Mouse (Mus musculus) neural tube, embryonic 14.5 days (tissue): ENCODE measurements around the gene Gcnt2. TPM values are rescaled to one million over a fixed set of nuclear protein-coding genes. Genes with fewer than 3 reads are reported as not detected.
"Not testable (repeated sequence)": the region's sequence is repeated elsewhere in the genome, so short reads cannot be mapped to it uniquely, and the experiment has no call there.

Source experiments
- ATAC-seq: fragments of 200-750 bp; cut with Nextera tagmentation; 2 replicates; pipeline ENCODE4 v1.8.0; 2017; ENCODE audit warnings: low read depth, mild to moderate bottlenecking, moderate TSS enrichment, moderate library complexity
- H3K27ac ChIP-seq: fragments of 300-500 bp; sonication (generic); 2 replicates; pipeline ENCODE4 v1.5.1; 2014; ENCODE audit warnings: low read depth, mild to moderate bottlenecking, control low read depth, low read length, moderate library complexity, mixed read lengths
- H3K27me3 ChIP-seq: fragments of 300-500 bp; sonication (generic); 2 replicates; pipeline ENCODE4 v1.6.1; 2014; ENCODE audit warnings: low read length; ENCODE audit not compliant: control insufficient read depth, insufficient read depth
- H3K36me3 ChIP-seq: fragments of 300-500 bp; sonication (generic); 2 replicates; pipeline ENCODE4 v1.6.1; 2014; ENCODE audit warnings: low read length, mixed read lengths; ENCODE audit not compliant: control insufficient read depth, insufficient read depth
- H3K4me1 ChIP-seq: fragments of 300-500 bp; sonication (generic); 2 replicates; pipeline ENCODE4 v1.6.1; 2014; ENCODE audit warnings: low read length; ENCODE audit not compliant: control insufficient read depth, insufficient read depth
- H3K4me2 ChIP-seq: fragments of 300-500 bp; sonication (generic); 2 replicates; pipeline ENCODE4 v1.6.1; 2014; ENCODE audit warnings: mild to moderate bottlenecking, low read depth, low read length, control low read depth
- H3K4me3 ChIP-seq: fragments of 300-500 bp; sonication (generic); 2 replicates; pipeline ENCODE4 v1.5.1; 2014; ENCODE audit warnings: low read depth, low read length, control low read depth, mixed read lengths
- H3K9ac ChIP-seq: fragments of 300-500 bp; sonication (generic); replicated peaks from 2 replicates; pipeline ENCODE4 v1.6.1; 2014; ENCODE audit warnings: low read depth, mild to moderate bottlenecking, control low read depth, low read length, mixed read lengths
- H3K9me3 ChIP-seq: fragments of 300-500 bp; sonication (generic); 2 replicates; pipeline ENCODE4 v1.6.1; 2016; ENCODE audit warnings: low read length; ENCODE audit not compliant: control insufficient read depth
- WGBS: fragments of 180-500 bp; shearing (Covaris S2); extraction: QIAGEN DNeasy Blood & Tissue Kit; methylation state at CpG from one replicate; pipeline ENCODE4 v1.1.7; 2014; 5-methylcytosine and 5-hydroxymethylcytosine counted together
- polyA plus RNA-seq: library from polyadenylated mRNA; unstranded; fragments of >200 nt; fragmentation: Nextera tagmentation; extraction: Ambion mirVana; gene quantifications from 2 replicates; pipeline ENCODE4 v1.2.1, GENCODE M21; 2014

Gene Gcnt2
- polyA plus RNA-seq, 1 experiment from 2014 or later = 6.1 TPM

DNA sequence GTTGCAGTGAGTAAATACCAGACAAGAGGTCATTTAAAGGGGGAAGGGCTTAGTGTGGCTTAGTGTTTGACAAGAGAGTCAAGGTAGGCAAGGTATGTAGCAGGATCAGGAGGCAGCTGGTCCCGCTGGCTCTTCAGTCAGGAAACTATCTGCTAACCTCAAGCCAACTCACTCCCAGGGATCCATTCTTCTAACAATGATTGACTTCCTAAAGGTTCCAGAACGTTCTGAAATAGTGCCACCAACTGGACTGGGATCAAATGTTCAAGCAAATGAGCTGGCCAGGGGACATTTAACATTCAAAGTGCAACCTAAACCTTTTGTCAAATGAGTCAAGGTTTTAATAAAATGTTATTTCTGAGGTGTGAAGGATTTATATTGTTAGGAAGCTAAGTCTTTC is 119.8 kb downstream of the Gcnt2 start:
- H3K9me3 ChIP-seq = no peaks in the 10 kb centered on the region
- no peak overlapping the region for H3K4me2 ChIP-seq
- H3K27me3 ChIP-seq = no peaks in the 10 kb centered on the region
- 68% methylated on average over 2 of the region's 2 CpGs for WGBS
- no peaks in the 10 kb centered on the region for H3K36me3 ChIP-seq
- H3K9ac ChIP-seq = no peak overlapping the region
- no peak overlapping the region for H3K27ac ChIP-seq
- H3K4me1 ChIP-seq = no peaks in the 10 kb centered on the region
- no peak for ATAC-seq
- no peak overlapping the region for H3K4me3 ChIP-seq

GRCm38 (mm10) chr13:40982759-40983158 is 123.2 kb downstream of the Gcnt2 start:
- Histone ChIP-seq H3K36me3 (no peaks in the 10 kb centered on the region), H3K27ac (no peak overlapping the region), H3K4me3 (no peak overlapping the region), H3K9me3 (no peaks in the 10 kb centered on the region), H3K27me3 (no peaks in the 10 kb centered on the region), H3K4me1 (no peaks in the 10 kb centered on the region), H3K9ac (no peak overlapping the region), H3K4me2 (no peak overlapping the region)
- WGBS = 96% methylated on average over 1 of the region's 1 CpGs
- no peak for ATAC-seq

DNA sequence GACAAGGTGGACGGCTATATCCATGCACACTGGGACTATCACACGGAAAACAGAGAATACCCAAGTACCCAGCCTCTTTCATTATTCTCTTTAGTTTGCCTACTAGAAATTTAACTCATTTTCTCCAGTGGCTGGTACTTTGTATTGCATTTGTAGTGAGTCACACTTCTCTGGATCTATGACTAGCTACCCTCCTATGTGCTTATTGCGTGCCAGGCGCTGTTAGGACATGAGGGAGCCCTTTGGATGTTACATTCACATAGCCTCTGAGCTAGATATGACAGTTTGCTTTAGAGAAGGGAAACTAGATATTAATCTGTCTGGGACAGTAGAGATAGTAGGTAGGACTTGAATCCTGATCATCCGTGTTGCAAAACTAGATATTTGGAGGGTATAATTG is 126.5 kb downstream of the Gcnt2 start:
- WGBS = 95% methylated on average over 5 of the region's 5 CpGs
- Histone ChIP-seq H3K4me1 (no peaks in the 10 kb centered on the region), H3K4me2 (no peak overlapping the region), H3K36me3 (no peaks in the 10 kb centered on the region), H3K27me3 (no peaks in the 10 kb centered on the region), H3K9me3 (no peaks in the 10 kb centered on the region), H3K9ac (no peak overlapping the region), H3K27ac (no peak overlapping the region), H3K4me3 (no peak overlapping the region)
- no peak for ATAC-seq

- not testable (repeated sequence) for H3K4me1 ChIP-seq, H3K4me2 ChIP-seq, H3K27ac ChIP-seq, H3K36me3 ChIP-seq, H3K4me3 ChIP-seq, ATAC-seq, H3K27me3 ChIP-seq, H3K9me3 ChIP-seq, H3K9ac ChIP-seq
- 67% methylated on average over 4 of the region's 4 CpGs for WGBS
These were observed 128.2 kb downstream of the Gcnt2 start for GRCm38 (mm10) chr13:40987608-40988303.

- no peak for ATAC-seq
- Histone ChIP-seq H3K27me3 (no peaks in the 10 kb centered on the region), H3K27ac (no peak overlapping the region), H3K36me3 (no peaks in the 10 kb centered on the region), H3K9me3 (no peaks in the 10 kb centered on the region), H3K4me2 (no peak overlapping the region), H3K4me1 (no peaks in the 10 kb centered on the region), H3K9ac (no peak overlapping the region), H3K4me3 (no peak overlapping the region)
- WGBS = 76% methylated on average over 2 of the region's 2 CpGs
These were observed 128.9 kb downstream of the Gcnt2 start for GRCm38 (mm10) chr13:40988418-40988817.

- no peak for ATAC-seq
- H3K27ac ChIP-seq = no peak overlapping the region
- no peak overlapping the region for H3K9ac ChIP-seq
- no peak overlapping the region for H3K4me3 ChIP-seq
- 14% methylated on average over 8 of the region's 8 CpGs for WGBS
- H3K4me2 ChIP-seq = no peak overlapping the region; the same call in 1 of the 2 replicates
- no peaks in the 10 kb centered on the region for H3K36me3 ChIP-seq
- H3K4me1 ChIP-seq = no peaks in the 10 kb centered on the region
- H3K27me3 ChIP-seq = no peaks in the 10 kb centered on the region
- H3K9me3 ChIP-seq = no peaks in the 10 kb centered on the region
These were observed 135.1 kb downstream of the Gcnt2 start for GRCm38 (mm10) chr13:40994487-40995263.

- H3K4me1 ChIP-seq, H3K36me3 ChIP-seq, H3K27ac ChIP-seq, H3K4me3 ChIP-seq, H3K4me2 ChIP-seq, H3K9ac ChIP-seq, ATAC-seq, H3K27me3 ChIP-seq, H3K9me3 ChIP-seq: not testable (repeated sequence)
- WGBS = 95% methylated on average over 5 of the region's 5 CpGs
These were observed 139.0 kb downstream of the Gcnt2 start for GRCm38 (mm10) chr13:40998537-40998936.

GRCm38 (mm10) chr13:41000140-41000925 is 140.8 kb downstream of the Gcnt2 start:
- peak overlapping the region; percentile 97 for H3K27ac ChIP-seq
- WGBS = 1% methylated on average over 25 of the region's 25 CpGs
- ATAC-seq = peak; percentile 51

More at GRCm38 (mm10) chr13:41000140-41000925, 140.8 kb downstream of the Gcnt2 start:
- Histone ChIP-seq H3K9me3 (no peaks in the 10 kb centered on the region), H3K36me3 (peaks cover 2% of the 10 kb centered on the region; the same call in 1 of the 2 replicates), H3K4me1 (peaks cover 4% of the 10 kb centered on the region; the same call in 1 of the 2 replicates), H3K27me3 (no peaks in the 10 kb centered on the region), H3K4me2 (peak overlapping the region; percentile 93), H3K9ac (peak overlapping the region; percentile 73), H3K4me3 (peak overlapping the region; percentile 77)
